Comparison of ENCODE assay signal across 10 mouse cellular contexts in genomic region chr3:159884802-159885201, GRCm38 (mm10). TPM values are rescaled to one million over a fixed set of nuclear protein-coding genes. Genes with fewer than 3 reads are reported as not detected.
DNase-seq lines count a peak whose midpoint lies in the region; ATAC-seq and TF ChIP-seq lines count a peak whose summit lies in the region.
"Had no signal": no experiment of that assay in that cellular context is flagged by ENCODE, and none has a peak within 500 bp of the region (broad histone marks: within the 10 kb centered on the region; RNA-seq: fewer than 3 reads in every experiment).

No protein-coding gene starts in this region.

- H3K4me1 ChIP-seq in kidney, embryonic 15.5 days: peaks cover 16% of the 10 kb centered on the region
- H3K4me1 ChIP-seq in embryonic facial prominence, embryonic 14.5 days (ENCODE audit: control insufficient read depth, insufficient read depth, low read length): peaks cover 24% of the 10 kb centered on the region
- peaks cover 16% of the 10 kb centered on the region for H3K4me1 ChIP-seq in hindbrain, embryonic 15.5 days (replicated peaks)
- H3K4me1 ChIP-seq: liver, embryonic 15.5 days had no signal

- peak overlapping the region; percentile 58 for H3K27ac ChIP-seq in kidney, embryonic 15.5 days
- H3K27ac ChIP-seq in embryonic facial prominence, embryonic 14.5 days (replicated peaks; ENCODE audit: low read depth, low read length): peak overlapping the region; percentile 76
- peak overlapping the region; percentile 74 for H3K27ac ChIP-seq in hindbrain, embryonic 15.5 days (replicated peaks)
- H3K27ac ChIP-seq: liver, embryonic 15.5 days had no signal

- 0 out of 2 replicates have a peak, but pooled peaks cover 3% of the 10 kb centered on the region for H3K36me3 ChIP-seq in kidney, embryonic 15.5 days
- H3K36me3 ChIP-seq in embryonic facial prominence, embryonic 14.5 days (ENCODE audit: control insufficient read depth, insufficient read depth, low read length): no peaks in the 10 kb centered on the region
- H3K36me3 ChIP-seq in hindbrain, embryonic 15.5 days: no peaks in the 10 kb centered on the region
- no peaks in the 10 kb centered on the region for H3K36me3 ChIP-seq in myocyte (ENCODE audit: control insufficient read depth, insufficient read depth)
- H3K36me3 ChIP-seq: liver, embryonic 15.5 days had no signal

- H3K9me3 ChIP-seq in kidney, embryonic 15.5 days (replicated peaks): no peaks in the 10 kb centered on the region
- H3K9me3 ChIP-seq in embryonic facial prominence, embryonic 14.5 days (ENCODE audit: control insufficient read depth, low read length): no peaks in the 10 kb centered on the region
- no peaks in the 10 kb centered on the region for H3K9me3 ChIP-seq in hindbrain, embryonic 15.5 days
- H3K9me3 ChIP-seq: liver, embryonic 15.5 days had no signal

- no peaks in the 10 kb centered on the region for H3K27me3 ChIP-seq in kidney, embryonic 15.5 days
- no peaks in the 10 kb centered on the region for H3K27me3 ChIP-seq in embryonic facial prominence, embryonic 14.5 days (replicated peaks; ENCODE audit: control insufficient read depth, insufficient read depth, low read length)
- H3K27me3 ChIP-seq in hindbrain, embryonic 15.5 days: no peaks in the 10 kb centered on the region
- no peaks in the 10 kb centered on the region for H3K27me3 ChIP-seq in myocyte (ENCODE audit: control insufficient read depth, insufficient read depth, insufficient read length)
- H3K27me3 ChIP-seq: liver, embryonic 15.5 days had no signal

- peaks cover 64% of the 10 kb centered on the region for H3K79me2 ChIP-seq in myocyte (ENCODE audit: control insufficient read depth, insufficient read depth)

- H3K4me3 ChIP-seq in kidney, embryonic 15.5 days (replicated peaks): no peak overlapping the region
- no peak overlapping the region for H3K4me3 ChIP-seq in embryonic facial prominence, embryonic 14.5 days (ENCODE audit: low read depth, low read length)
- no peak overlapping the region for H3K4me3 ChIP-seq in hindbrain, embryonic 15.5 days
- no peak overlapping the region for H3K4me3 ChIP-seq in myocyte
- H3K4me3 ChIP-seq: liver, embryonic 15.5 days had no signal

- DNase-seq in kidney, postnatal 4 days: no peak
- DNase-seq in embryonic facial prominence, embryonic 14.5 days (ENCODE audit: low spot score): no peak
- no peak for DNase-seq in cerebellum, postnatal 14 days
- DNase-seq in cerebellum, adult 9-10 months: no peak
- DNase-seq: spleen, adult 18-20 months had no signal

- no peak overlapping the region for H3K9ac ChIP-seq in kidney, embryonic 15.5 days
- H3K9ac ChIP-seq in embryonic facial prominence, embryonic 14.5 days (ENCODE audit: low read depth, low read length): no peak overlapping the region
- no peak overlapping the region for H3K9ac ChIP-seq in hindbrain, embryonic 15.5 days
- H3K9ac ChIP-seq: liver, embryonic 15.5 days had no signal

- no peak for ATAC-seq in kidney, embryonic 15.5 days (replicated peaks; ENCODE audit: low FRiP score)
- ATAC-seq in embryonic facial prominence, embryonic 14.5 days (ENCODE audit: low read depth): no peak
- ATAC-seq in hindbrain, embryonic 15.5 days (ENCODE audit: low FRiP score, low read depth): peak; percentile 20; the same call in 1 of the 2 replicates
- no peak for ATAC-seq in cerebellum, adult (ENCODE audit: insufficient number of reproducible peaks, low FRiP score, low TSS enrichment)

- no peak overlapping the region for H3K4me2 ChIP-seq in kidney, embryonic 15.5 days
- H3K4me2 ChIP-seq in embryonic facial prominence, embryonic 14.5 days (ENCODE audit: low read depth, low read length): peak overlapping the region; percentile 10; the same call in 1 of the 2 replicates
- H3K4me2 ChIP-seq in hindbrain, embryonic 15.5 days: no peak overlapping the region
- H3K4me2 ChIP-seq in myocyte (ENCODE audit: low read depth): peak overlapping the region; percentile 48
- H3K4me2 ChIP-seq: liver, embryonic 15.5 days had no signal

- TF ChIP-seq POLR2A in myocyte (IDR thresholded peaks at IDR 0.05; ENCODE audit: insufficient read length, low read depth): no peak

- H3ac ChIP-seq in myocyte (ENCODE audit: control insufficient read depth, insufficient read length): no peak overlapping the region

TF ChIP-seq in myocyte, 11 proteins besides CTCF, POLR2A, EP300 and RAD21:
- TF ChIP-seq TCF3 (IDR thresholded peaks at IDR 0.05; ENCODE audit: insufficient read length, low read depth) (no peak), SRF (IDR thresholded peaks at IDR 0.05; ENCODE audit: control insufficient read depth, insufficient read length, low read depth) (no peak), CEBPB (IDR thresholded peaks at IDR 0.05; ENCODE audit: insufficient read depth, poor library complexity, severe bottlenecking) (no peak)

RNA-seq across cellular contexts. Expression of gene Wls, which starts 45.3 kb away (rescaled TPM):
- polyA plus RNA-seq in kidney, embryonic 15.5 days (2015; fragmentation: Nextera tagmentation; extraction: Ambion mirVana): 115 and 124 TPM in 2 replicates
- 143 and 170 TPM in 2 replicates for polyA plus RNA-seq in embryonic facial prominence, embryonic 14.5 days (2014; fragmentation: Nextera tagmentation; extraction: Ambion mirVana)
- 72.2 and 80.9 TPM in 2 replicates for polyA plus RNA-seq in hindbrain, embryonic 15.5 days (2015; fragmentation: Nextera tagmentation; extraction: Ambion mirVana)
- polyA plus RNA-seq in myocyte (2012; fragmentation: generic; extraction: Trizol): 187 TPM

Comparison
In these comparisons a context has a peak if more than half of its experiments do, and no peak if none do; other contexts are left out.
1. H3K4me2 ChIP-seq: peak in embryonic facial prominence, embryonic 14.5 days (single experiment) and myocyte (single experiment); none in kidney, embryonic 15.5 days (single experiment) and hindbrain, embryonic 15.5 days (single experiment).
2. Peak in every context shown above with its lines, with median percentiles within 50 percentile points of each other: H3K27ac ChIP-seq.